Mouse (Mus musculus) heart, adult 18-20 months (tissue): ENCODE measurements around the gene Olfr958. TPM values are rescaled to one million over a fixed set of nuclear protein-coding genes. Genes with fewer than 3 reads are reported as not detected.

Experiments used
- DNase-seq, 2 experiments: peaks; one replicate each; pipeline ENCODE4 v3.0.0; 2021 to 2022; ENCODE audit warnings: mixed read lengths in 1 of 2
- long read RNA-seq, 2 experiments: library from polyadenylated mRNA; stranded (forward); transcript quantifications; one replicate each; pipeline ENCODE4 v2.0.0; 2021
- total RNA-seq, 2 experiments: library from RNA; stranded (reverse); gene quantifications; 2 replicates each; pipeline ENCODE4 v1.2.3; 2021

The Olfr958 gene
- total RNA-seq, result not detected
- long read RNA-seq, experiment 1, result 0 reads
- long read RNA-seq, experiment 2, result 0 reads

DNA sequence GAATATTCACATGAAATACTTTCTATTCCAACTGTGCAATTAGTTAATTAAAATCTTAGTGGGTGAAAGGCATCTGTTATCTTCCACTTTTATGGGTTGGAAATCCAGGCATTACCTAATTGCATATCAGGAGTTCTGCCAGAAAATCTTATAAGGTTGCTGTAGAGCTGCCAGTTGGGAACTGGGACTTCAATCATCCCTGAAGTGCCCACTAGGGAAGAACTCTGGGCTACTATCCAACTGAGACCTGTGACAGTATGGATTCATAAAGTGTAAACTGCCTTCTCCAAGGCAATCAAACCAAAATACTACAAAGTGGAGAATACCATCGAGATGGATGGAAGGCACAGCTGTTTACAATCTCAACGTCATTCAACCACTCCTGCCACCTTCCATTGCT lies at the start of gene Olfr958:
TSS of gene Olfr958 (minus strand) at position 109 of the 400 bp plus-strand sequence.
- no peak for DNase-seq

- DNase-seq, result peak in 1 of 2 experiments; percentile 8
Measured at GRCm38 (mm10) chr9:39603333-39603845, 49.5 kb upstream of the Olfr958 start.

- peak in 1 of 2 experiments; percentile 1 for DNase-seq
Measured at GRCm38 (mm10) chr9:39602536-39603332, 48.9 kb upstream of the Olfr958 start.

DNA sequence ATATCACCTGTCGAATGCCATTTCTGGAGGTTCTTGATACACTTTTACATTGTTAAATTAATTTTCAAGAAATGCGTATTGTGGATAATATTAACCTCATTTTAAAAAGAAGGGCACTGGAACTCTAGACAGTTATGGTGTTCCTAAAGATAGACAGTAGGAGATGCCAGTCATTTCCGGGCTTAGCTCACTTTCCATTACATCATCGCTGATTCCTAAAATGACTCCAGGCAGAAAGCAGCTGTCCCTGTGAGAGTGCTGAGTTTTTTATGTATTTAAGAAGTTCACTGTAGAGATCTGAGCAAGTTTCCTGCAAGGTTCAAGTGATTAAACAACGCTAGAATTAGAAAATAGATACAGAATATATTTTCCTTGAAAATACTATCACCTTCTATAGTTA lies 23.2 kb upstream of the Olfr958 start:
- peak; percentile 22 to 39 for DNase-seq

GRCm38 (mm10) chr9:39575469-39575868 lies 21.6 kb upstream of the Olfr958 start, which contains the start of gene Olfr959:
TSS of gene Olfr959 (minus strand) at chr9:39575569.
- DNase-seq, result no peak

DNA sequence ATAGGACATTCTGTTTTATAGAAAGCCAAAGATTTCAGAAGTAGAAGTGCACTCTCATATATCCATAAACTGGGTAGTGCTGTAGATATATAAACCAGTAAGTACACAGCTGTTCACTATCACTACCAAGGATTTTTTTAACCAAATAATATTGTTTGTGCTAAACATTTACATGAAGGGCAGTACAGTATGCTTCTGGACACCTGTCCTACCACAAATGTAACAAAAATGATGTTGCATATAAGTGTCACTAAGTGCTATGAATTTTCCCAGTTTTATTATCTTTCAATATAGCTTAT lies 4.4 kb upstream of the Olfr958 start:
- no peak for DNase-seq

GRCm38 (mm10) chr9:39557529-39558348 lies 3.9 kb upstream of the Olfr958 start:
- no peak for DNase-seq

DNA sequence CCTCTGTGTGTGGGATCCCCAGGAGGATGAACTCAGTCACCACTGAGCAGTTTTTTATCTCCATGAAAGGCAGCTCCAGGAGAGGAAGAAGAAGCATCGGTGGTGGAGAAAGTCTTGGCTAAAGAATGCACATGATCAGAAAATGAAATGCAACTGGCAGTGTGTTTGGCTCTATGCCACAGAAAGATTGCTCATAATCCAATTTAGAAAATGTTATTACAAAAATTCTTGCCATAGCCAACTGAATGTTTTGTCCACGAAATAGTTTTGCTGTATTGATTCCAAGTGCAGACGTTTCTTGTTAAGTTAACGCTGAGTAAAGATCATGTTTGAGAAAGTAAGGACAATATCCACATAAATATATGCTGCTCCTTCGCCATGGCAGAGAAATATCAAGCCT lies 3.0 kb downstream of the Olfr958 start:
- DNase-seq, result no peak

GRCm38 (mm10) chr9:39523616-39524285 lies 30.1 kb downstream of the Olfr958 start:
- no peak for DNase-seq

GRCm38 (mm10) chr9:39518595-39518994 lies 35.3 kb downstream of the Olfr958 start:
- no peak for DNase-seq

DNA sequence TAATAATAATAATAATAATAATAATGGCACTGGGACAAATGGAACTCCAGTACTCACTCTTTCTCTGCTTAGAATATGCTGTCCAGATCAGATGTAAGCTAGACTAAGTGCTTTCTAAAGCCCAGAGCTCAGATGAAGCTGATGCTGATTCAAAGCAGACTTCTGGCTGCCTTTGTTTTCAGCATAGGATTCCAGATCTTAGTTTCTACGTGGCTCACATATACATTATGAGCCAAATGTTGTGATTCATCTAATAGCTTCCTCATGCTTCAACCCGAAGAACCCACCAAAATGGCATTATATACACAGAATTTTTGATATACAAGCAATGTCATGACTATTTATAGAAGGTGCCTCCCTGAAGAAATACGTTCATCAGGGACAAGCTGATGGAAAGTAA lies 38.3 kb downstream of the Olfr958 start, which contains the start of gene Olfr957:
TSS of gene Olfr957 (minus strand) at position 279 of the 400 bp plus-strand sequence.
- no peak for DNase-seq

DNA sequence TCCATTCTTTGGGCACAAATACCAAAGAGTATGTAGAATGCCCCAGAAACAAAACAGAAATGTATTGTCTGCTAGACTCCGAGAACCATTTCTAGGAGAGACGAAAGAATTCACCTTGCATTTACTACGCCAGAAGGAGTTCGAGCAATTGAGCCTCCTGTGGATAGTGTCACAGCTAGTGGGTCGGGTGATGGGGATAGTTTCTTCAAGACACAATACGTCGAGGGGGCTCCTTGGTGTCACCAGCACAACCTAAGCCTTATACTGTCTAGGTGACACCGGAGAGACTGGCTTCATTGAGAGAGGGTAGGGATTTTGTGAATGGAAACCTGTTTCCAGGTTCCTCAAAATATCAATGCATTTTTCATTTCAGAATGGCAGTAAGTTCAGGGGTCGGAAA lies 44.4 kb downstream of the Olfr958 start:
- no peak for DNase-seq

GRCm38 (mm10) chr9:39508998-39509397 lies 44.9 kb downstream of the Olfr958 start:
- DNase-seq, result peak; percentile 2 to 55

Other genes starting within 250 kb of the Olfr958 start
- gene Olfr948, start 228.0 kb downstream of the Olfr958 start, total RNA-seq, result not detected
- gene Olfr951, start 166.6 kb downstream of the Olfr958 start, total RNA-seq, result not detected
- not detected for gene Olfr952, start 126.9 kb downstream of the Olfr958 start, total RNA-seq
- gene Olfr954, start 97.4 kb downstream of the Olfr958 start, total RNA-seq, result not detected
- not detected for gene Olfr955, start 82.1 kb downstream of the Olfr958 start, total RNA-seq
- gene Olfr44, start 60.1 kb downstream of the Olfr958 start, total RNA-seq, result not detected
- not detected for gene Olfr957, start 38.2 kb downstream of the Olfr958 start, total RNA-seq
- not detected for gene Olfr959, start 21.5 kb upstream of the Olfr958 start, total RNA-seq
- under 1 TPM; 0.13 to 0.22 TPM for gene AW551984, start 50.3 kb upstream of the Olfr958 start, total RNA-seq
- not detected for gene Olfr148, start 56.6 kb upstream of the Olfr958 start, total RNA-seq
- not detected for gene Olfr960, start 67.3 kb upstream of the Olfr958 start, total RNA-seq
- gene Olfr961, start 91.0 kb upstream of the Olfr958 start, total RNA-seq, result not detected
- not detected for gene Olfr963, start 113.2 kb upstream of the Olfr958 start, total RNA-seq
- gene Olfr149, start 153.1 kb upstream of the Olfr958 start, total RNA-seq, result not detected
- not detected for gene Olfr965, start 157.3 kb upstream of the Olfr958 start, total RNA-seq
- not detected for gene Olfr150, start 176.9 kb upstream of the Olfr958 start, total RNA-seq
- not detected for gene Olfr967, start 192.2 kb upstream of the Olfr958 start, total RNA-seq
- not detected for gene Olfr968, start 229.2 kb upstream of the Olfr958 start, total RNA-seq
- not detected for gene Olfr969, start 236.9 kb upstream of the Olfr958 start, total RNA-seq